Mouse (Mus musculus) c-Kit-positive CD71-positive TER-119-positive erythroid progenitor cells, embryonic 14.5 days (primary cell): ENCODE results near the gene Gm5150.
"Not testable (repeated sequence)": the region's sequence is repeated elsewhere in the genome, so short reads cannot be mapped to it uniquely, and the experiment has no call there.

Source experiments
- DNase-seq: peaks from one replicate; pipeline ENCODE4 v3.0.0-alpha.2; 2013; ENCODE audit warnings: low spot score

Gene Gm5150

GRCm38 (mm10) chr3:16006215-16006614 lies at the start of gene Gm5150:
Gm5150 (minus strand) TSS chr3:16006437.
- DNase-seq = no peak

GRCm38 (mm10) chr3:16051736-16052135 lies 45.5 kb upstream of the Gm5150 start:
- not testable (repeated sequence) for DNase-seq

GRCm38 (mm10) chr3:16047288-16047687 lies 41.1 kb upstream of the Gm5150 start:
- no peak for DNase-seq

GRCm38 (mm10) chr3:16043315-16043714 lies 37.1 kb upstream of the Gm5150 start:
- no peak for DNase-seq

GRCm38 (mm10) chr3:16024988-16025387 lies 18.8 kb upstream of the Gm5150 start:
- not testable (repeated sequence) for DNase-seq

- no peak for DNase-seq
These were observed 16.0 kb upstream of the Gm5150 start for GRCm38 (mm10) chr3:16022214-16022613.

- DNase-seq = not testable (repeated sequence)
These were observed 8.2 kb upstream of the Gm5150 start for GRCm38 (mm10) chr3:16014456-16014855.

- DNase-seq = no peak
These were observed 1.6 kb upstream of the Gm5150 start for GRCm38 (mm10) chr3:16007827-16008226.

GRCm38 (mm10) chr3:16003890-16004633 lies 2.2 kb downstream of the Gm5150 start:
- no peak for DNase-seq

- DNase-seq = not testable (repeated sequence)
These were observed 6.8 kb downstream of the Gm5150 start for GRCm38 (mm10) chr3:15999479-15999878.

- no peak for DNase-seq
These were observed 24.0 kb downstream of the Gm5150 start for GRCm38 (mm10) chr3:15982216-15982615.

- DNase-seq = no peak
These were observed 49.3 kb downstream of the Gm5150 start for GRCm38 (mm10) chr3:15956921-15957320.
